Mouse (Mus musculus) neural tube, embryonic 10.5 days (tissue): ENCODE data around the gene Megf6.
A peak's percentile ranks its signal among the peaks of the same experiment; 100 is the strongest.

ENCODE experiments used
- DNase-seq: peaks from one replicate; pipeline ENCODE4 v3.0.0-alpha.2; 2017; ENCODE audit warnings: low spot score; ENCODE audit errors: extremely low spot score

Megf6 gene

DNA sequence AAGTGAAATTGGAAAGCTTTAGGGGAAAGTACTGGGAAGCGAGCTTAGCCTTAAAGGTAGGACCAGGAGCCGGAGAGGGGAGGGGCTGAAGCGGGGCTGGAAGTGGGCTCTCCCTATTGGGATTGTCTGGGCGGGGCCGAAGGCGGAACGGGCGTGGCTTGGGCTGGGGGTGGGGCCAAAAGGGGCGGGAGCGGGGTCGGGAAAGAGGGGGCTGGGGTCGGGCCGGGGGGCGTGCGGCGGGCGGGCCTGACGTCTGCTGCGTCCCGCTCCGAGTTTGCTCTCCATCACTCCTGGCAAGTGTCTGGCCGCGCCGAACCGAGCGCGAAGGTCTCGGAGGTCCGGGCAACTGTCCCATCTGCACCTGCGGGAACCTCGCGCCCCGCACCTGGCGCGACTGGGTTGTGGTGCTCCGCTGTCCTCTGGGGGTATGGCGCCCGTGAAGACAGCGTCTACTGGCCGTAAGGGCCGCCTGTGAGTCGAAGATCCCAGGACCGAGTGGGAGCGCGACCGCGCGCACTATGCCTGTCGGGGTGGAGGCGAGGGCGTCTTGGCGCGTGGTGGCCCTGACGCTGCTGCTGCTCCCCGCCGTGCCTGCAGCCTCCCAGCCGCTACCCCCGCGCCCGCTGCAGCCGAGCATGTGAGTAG, at the start of gene Megf6:
Gene Megf6 (plus strand): TSS at position 225 of the 645 bp plus-strand sequence.
- peak; percentile 86 for DNase-seq

DNA sequence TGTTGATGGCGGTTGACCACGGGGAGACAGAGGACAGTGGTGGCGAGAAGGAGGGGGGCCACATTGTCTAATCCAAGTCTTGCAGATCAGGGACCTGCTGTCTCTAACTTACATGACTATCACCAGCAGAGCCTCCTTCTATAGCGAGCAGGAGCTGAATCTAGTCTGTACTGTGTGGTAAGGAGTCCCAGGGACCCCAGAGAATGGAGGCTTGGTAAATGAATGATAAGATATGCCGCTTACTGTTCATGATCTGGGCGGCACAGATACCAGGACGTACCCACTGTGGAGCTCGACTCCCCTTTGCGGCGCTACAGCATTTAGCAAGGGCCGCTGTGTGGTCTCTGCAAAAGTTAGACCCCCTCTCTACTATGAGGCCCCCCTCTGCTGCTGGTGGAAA, 48.7 kb upstream of the Megf6 start:
- no peak for DNase-seq

DNA sequence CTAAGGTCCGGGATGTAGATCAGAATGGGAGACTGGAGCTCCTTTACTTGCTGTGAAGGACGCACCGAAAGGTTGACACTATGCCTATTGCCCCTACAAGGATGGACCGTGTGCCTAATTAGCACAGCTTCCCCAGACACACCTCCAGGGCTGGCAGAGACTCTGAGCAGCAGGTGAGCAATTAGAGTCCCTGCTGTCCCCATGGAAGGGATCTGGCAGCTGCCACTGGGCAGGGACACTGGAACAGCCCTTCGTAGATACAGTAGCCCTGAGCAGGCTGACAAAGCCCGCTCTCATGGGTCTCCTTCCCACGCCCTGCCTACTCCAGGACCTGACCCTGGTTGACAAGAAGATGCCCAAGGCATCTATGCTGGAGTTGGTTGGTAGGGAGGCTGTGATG, 48.2 kb upstream of the Megf6 start:
- DNase-seq: no peak

DNA sequence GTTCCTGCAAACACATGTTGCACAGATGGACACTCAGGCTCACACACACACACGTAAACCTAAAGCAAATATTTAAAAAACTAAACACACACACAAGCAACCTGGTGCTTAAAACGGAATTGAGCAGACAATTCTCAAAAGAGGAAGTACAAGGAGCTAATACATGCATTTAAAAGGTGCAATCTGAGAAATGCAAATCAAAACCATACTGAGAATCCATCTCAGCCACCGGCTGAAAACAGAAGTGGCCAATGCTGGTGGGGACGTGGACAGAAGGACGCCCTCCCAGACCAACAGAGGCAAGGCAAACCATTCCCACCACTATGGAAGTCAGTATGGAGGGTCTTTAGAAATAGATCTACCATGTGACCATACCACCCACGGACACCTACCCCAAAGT, 47.0 kb upstream of the Megf6 start:
- no peak for DNase-seq

DNA sequence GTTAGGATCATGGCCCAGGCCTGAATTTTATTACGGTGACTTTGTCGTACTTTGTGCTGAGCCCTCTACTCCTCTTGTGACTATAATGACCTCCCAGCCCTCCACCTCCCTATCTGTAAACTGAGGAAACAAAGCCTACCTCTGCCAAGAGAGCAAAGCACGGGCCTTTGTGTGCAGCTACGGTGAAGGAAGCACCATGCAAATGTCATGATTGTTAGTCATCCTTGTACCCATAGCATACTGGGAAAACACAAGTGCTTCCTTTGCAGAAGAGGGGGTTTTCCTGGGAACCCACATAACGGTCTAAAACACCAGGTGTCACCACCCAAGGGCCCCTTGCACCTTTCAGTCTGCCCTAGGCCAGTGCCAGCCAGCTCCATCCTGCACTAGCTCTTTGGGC, 45.3 kb upstream of the Megf6 start:
- DNase-seq: no peak

DNA sequence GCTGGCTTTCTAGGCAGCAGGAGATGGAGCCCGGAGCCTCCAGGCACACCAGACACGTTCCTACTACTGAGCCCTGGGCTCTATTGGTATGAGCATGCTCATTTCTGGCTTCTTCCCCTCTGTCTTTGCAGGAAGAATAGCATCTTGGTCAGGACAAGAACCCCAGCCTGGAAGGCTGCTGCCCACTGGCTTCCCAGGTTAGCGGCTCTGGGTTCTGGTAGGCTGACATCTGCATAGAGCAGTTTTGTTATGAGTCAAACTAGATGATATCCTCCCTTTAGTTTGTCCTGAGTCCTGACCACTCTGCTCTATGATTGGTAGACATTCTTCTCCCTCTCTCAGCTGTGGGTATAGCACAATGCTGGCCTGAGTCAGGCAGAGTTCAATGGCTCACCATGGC, 43.3 kb upstream of the Megf6 start:
- no peak for DNase-seq

DNA sequence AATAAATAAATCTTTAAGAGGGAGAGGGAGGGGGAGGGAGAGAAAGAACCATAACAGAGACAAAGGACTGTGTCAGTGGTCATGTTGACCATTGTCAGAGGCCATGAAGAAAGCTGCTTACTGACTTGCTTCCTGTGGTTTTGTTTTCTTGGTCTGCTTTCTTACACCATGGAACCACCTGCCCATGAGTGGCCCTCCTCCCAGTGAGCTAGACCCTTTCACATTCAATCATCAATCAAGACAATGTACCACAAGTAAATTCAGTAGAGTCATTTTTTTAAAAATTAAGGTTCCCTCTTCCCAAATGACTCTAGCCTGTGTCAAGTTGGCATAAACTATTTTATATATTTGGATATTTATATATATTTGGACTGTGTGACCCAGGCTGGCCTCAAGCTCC, 40.6 kb upstream of the Megf6 start:
- DNase-seq: no peak

DNA sequence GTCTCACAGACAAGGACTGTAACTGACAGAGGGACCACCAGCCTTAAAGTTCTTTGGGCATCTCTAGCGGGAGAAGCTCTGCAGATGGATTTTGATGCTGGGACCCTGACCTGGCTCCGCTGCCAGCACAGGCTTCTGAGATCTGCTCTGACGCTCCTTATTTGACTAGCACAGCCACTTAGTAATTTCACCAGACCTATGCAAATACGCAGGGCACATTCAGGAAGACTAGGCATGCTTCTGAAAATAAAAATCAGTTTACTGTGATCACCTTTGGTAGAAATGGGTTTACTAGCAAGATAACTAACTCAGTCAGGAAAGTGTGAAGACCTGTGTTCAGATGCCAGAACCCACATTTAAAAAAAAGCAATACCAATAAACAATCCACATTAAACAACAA, 38.6 kb upstream of the Megf6 start:
- DNase-seq: no peak

DNA sequence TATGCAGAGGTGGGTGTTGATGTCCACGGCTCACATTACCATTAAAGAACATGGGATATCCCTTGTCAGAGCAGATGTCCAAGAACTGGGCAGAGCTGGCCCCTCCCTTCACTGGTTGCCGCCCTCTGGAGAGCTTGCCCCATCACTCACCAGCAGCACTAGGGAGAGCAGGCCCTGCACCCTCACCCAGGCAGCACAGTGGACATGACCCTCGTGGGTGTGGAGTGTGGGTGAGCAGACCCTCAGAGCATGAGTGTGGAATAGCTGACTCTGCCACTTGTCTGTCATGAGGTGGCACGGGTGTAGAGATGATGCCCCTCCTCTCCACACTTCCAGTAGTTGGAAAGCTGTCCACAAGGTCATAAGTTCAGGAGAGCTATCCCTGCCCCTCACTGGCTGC, 35.7 kb upstream of the Megf6 start:
- no peak for DNase-seq

DNA sequence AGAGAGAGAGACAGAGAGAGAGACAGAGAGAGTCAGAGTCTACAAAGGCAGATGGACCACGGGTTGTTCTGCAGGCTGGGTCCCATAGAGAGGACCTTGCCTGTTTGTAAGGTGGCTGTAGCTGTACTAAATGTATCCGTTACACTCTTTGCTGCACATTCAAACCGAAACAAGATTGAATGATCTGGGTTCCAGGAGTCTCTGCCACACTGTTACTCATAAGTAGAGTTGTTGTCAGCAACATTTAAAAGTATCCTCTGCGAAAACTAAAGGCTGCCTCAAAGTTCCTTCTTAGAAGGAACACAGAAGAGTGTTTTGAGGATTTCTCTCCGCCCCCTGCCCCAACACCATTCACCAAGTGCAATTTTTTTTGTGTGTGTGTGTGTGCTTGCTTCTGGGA, 33.4 kb upstream of the Megf6 start:
- DNase-seq: no peak

DNA sequence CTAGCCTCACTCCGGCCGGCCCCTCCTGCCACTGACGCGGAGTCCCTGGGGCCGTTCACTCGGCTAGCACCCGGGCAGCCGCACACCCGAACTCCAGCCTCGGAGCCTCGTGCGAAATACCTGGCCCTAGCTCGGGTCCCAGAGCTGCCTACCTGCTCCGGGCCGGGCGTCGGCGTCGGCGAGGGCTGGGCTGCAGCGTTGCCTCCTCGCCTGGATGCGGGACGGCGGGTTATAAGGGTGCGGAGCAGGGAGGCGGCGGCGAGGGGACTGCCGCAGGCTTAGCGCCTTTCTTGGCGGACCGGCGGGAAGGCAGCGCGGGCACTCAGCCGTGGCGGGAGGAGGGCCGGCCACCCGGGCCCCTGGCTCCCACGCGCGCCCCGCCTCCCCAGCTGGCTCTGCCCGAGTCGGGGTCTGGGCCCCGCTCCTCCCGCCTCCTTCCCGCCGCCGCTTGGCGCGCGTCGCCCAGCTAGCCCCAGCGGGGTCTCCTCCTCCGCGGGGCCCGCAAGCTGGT, 30.8 kb upstream of the Megf6 start:
- DNase-seq: no peak

DNA sequence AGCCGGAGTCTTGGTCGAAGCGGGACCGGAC, 30.5 kb upstream of the Megf6 start, which contains the start of gene Trp73:
Gene Trp73 (minus strand): TSS at position 27 of the 31 bp plus-strand sequence.
- no peak for DNase-seq

DNA sequence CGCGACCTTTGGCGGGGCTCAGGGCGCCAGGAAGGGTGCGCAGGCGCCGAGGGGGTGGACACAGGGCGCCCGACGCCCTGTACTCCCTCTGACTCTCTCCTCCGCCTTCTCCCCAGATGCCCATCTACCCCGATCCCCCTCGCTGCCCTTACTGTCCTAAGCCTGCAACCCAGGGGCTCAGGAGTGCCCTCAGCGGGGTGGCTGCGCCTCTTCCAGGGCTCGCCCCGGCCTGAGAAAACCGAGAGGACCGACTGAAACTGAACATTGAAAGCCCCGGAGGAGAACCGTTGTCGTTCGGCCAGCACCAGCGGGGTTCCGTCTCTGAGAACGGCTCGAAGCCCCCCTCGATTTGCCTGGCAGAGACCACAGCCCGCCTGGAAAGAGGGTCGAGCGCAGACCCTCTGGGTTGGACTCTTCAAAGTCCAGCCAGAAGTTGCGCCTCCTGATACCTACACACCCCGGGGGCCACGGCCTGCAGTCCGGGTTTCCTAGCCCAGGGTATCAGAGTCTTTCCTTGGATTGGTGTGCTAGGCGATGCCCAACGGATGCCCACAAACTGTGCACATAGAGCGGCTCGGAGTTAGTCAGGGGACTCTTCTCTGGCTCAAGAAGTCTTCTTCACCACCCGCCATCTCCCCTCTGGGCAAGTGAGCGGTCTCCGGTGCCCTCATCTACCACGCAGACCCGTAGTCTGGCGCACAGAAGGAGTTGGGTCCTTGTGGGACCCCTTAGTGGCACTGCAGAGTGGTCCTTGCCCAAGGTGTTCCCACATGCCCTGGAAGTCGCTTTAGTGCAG, 30.1 kb upstream of the Megf6 start:
- DNase-seq: peak; percentile 67

DNA sequence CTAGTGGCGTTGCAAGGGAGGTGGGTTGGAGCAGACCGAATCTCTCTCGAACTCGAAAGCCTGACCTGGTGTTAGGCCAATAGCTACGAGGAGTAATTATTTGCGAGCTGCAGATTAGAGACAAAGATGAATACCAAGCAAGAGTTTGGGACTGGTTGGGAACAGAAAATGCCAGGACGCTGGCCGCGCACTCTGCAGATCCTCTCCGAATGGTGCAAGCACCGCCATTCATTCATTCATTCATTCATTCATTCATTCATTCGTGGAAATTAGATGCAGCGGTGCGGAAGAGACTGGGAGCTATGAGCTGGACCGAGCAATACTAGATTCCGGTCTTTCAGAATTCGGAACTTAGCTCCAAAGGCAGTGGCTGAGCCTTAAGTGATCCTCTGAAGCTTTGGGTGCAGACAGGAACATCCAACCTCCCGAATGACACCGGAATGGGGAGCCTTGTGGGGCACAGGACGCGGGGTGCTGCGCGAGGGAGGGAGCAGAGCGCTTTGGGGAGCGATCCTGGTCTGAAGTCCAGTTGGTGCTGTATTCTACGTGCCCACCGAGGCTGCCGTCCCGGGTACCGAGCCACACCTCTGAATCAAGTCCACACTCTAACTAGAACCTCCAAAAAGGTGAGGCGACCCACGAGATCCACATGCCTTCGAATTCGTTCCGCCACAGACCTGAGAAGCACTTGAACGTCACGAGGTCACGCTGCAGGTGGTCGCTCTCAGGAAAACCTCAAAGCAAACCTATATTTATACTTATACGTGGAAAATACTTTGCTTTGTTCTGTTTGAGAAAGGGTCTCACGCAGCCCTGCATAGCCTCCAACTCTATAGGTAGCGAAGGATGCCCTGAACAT, 29.3 kb upstream of the Megf6 start:
- DNase-seq: peak; percentile 49

DNA sequence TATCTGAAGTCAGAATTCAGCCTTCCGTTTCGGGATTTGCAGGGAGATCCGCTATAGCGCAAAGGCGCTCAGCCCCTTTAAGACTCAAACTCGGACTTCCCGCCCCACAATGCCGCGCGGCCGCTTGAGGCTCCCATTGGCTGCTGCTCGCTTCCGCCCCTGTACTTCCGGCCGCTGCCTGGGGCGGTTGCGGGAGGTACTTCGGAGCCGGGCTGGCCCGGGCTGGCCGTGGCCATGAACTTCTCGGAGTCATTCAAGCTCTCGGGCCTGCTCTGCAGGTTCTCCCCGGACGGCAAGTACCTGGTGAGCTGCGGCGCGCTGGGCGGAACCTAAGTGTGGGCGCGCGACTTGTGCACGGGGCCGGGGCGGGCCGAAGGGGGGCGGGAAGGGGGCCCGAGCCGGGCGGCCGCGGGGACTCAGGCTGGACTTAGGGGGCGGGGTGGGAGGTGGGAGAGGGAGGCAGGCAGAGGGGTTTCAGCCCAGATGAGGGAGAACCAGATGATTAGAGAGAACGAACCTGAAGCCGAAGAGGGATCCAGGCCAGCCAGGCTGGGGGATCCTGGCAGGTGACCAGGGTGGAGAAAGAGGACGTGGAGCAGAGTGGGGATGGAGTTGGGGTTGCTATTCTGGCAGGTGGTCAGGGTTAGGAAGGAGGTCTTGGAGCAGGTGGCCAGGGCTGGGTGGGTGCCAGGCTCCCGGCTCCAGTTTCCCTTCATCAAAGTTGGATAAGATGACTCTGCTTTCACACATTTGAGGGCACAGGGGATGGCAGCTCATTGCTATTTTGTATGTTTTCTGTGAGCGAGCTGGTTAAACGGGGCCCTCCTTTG, 28.1 kb upstream of the Megf6 start, which contains the start of gene Wrap73:
Gene Wrap73 (plus strand): TSS at position 162 of the 830 bp plus-strand sequence.
- peak; percentile 90 for DNase-seq

DNA sequence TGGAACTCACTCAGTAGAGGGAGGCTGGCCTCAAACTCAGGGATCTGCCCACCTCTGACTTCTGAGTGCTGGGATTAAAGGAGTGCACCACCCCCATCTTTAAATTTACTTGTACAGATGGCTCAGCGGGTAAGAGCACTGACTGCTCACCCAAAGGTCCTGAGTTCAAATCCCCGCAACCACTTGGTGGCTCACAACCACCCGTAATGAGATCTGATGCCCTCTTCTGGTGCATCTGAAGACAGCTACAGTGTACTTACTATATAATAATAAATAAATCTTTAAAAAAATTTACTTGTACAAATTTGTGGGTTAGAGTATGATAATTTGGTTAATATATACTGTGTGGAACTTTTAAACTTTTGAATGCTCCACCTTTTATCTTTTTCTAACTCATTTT, 25.8 kb upstream of the Megf6 start:
- no peak for DNase-seq

DNA sequence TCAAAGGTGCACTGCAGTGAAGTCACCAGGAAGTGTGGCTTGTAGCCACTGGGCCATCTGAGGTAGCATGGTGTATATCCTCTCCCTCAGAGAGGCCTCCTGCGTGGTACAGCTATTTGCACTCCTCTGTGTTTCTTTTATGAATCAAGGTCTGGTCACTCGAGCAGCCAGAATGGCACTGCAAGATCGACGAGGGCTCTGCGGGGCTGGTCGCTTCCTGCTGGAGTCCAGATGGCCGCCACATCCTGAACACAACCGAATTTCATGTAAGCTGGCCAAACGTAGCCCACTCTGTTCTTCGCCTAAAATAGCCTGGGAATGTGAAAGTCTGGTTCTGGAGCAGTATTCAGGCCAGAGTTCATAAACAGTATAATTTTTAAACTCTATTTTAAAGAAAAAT, 24.2 kb upstream of the Megf6 start:
- DNase-seq: no peak

DNA sequence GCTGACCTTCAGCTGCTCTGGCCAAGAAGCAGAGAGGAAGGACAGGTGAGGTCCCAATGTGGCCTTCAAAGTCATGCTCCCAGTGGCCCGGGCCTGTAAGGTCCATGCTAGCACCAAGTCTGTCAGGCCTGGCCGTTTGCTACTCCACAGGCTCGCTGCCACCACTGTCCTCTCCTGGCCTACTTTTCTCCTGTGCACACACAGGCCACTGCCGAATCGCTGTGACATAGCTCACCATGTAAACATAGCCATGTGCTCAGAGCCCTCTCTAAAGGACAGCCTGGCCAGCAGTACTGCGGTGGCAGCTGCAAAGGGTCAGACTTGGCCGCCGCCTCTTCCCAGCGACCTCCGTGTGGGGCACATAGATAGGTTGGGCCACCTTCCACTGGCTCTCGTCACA, 16.4 kb upstream of the Megf6 start:
- no peak for DNase-seq

DNA sequence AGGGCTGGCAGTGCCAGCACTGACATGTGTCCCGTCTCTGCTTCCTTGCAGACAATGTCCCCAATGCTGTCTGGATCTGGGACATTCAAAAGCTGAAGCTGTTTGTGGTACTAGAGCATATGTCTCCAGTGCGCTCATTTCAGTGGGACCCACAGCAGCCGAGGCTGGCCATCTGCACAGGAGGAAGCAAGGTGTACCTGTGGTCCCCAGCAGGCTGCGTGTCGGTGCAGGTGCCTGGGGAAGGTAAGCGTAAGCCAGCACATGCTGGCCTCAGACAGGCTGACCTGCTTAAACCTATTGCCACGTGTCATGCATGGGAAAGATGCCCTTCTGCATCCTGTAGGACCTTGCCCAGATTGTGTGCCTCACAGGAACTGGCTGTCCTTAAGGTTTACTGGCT, 14.5 kb upstream of the Megf6 start:
- no peak for DNase-seq

DNA sequence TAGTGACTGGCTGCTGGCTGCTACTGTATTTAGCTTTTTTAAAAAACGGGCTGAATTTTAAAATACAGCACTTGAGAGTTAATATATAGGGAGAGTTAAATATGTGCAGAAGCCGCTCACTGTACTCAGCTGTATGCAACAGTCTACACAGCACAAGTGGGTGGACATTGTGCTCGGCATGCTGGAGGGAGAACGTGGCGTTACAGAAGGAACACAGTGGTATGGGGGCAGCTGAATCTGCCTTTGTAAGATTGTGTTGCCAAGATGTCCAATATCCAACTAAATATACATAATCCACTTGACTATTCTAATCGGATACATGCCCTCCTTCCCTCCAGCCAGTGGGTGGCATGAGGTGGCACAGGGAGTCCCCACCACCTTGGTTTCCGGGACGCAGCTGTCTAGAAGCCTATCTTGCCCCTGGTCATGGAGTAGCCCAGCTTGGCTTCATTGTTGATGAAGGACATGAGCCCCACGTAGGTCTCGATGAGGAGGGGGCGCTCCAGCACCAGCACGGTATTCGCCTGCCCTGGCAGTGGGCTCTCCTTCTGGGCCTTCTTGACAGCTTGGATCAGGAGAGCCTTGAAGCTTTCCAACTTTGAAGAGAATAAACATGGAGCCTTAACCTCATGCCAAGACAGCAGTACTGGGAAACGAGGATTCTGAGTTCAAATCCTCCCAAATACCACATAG, 12.4 kb upstream of the Megf6 start:
- no peak for DNase-seq

DNA sequence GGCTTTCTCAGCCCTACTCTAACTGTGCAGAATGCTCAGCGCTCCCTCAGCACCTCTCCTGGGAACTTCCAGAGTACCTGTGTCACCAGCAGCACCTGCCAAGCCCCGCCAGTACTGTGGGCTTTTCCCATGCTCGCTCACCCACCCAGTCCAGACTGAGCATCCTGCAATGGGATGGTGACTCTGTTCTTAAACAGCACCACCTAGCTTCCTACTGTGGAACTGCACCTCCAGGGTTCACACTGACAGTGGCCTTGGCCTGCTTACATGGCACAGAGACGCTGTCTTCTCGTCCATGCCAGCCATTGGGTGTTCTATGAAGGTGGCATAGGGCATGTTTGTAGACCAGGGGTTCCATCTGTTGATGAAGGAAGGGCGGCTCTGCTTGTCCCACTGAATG, 11.5 kb upstream of the Megf6 start:
- DNase-seq: peak; percentile 90
